Mouse (Mus musculus) gastrocnemius, adult 8-10 months (tissue): ENCODE data around the gene Ackr1. TPM values are rescaled to one million over a fixed set of nuclear protein-coding genes. Genes with fewer than 3 reads are reported as not detected.

Source experiments
- total RNA-seq, 4 experiments: library from RNA; stranded (reverse); gene quantifications; 2 replicates each; pipeline ENCODE4 v1.2.4; 2022

Gene Ackr1
- total RNA-seq, 4 experiments from 2014 or later = 1.3 to 2.9 (median 1.9) TPM

Other genes with a start within 250 kb of the Ackr1 start
- gene Olfr1408, start 196.4 kb downstream of the Ackr1 start, total RNA-seq = not detected
- not detected for gene Olfr1406, start 143.1 kb downstream of the Ackr1 start, total RNA-seq
- not detected for gene Olfr218, start 135.9 kb downstream of the Ackr1 start, total RNA-seq
- not detected for gene Olfr1404, start 121.4 kb downstream of the Ackr1 start, total RNA-seq
- under 1 TPM in 1 of 4 experiments, not detected in 3; 0.29 TPM for gene Fcer1a, start 106.5 kb downstream of the Ackr1 start, total RNA-seq
- not detected for gene Olfr418, start 67.7 kb downstream of the Ackr1 start, total RNA-seq
- not detected for gene Mptx2, start 56.0 kb downstream of the Ackr1 start, total RNA-seq
- under 1 TPM in 1 of 4 experiments, not detected in 3; 0.58 TPM for gene Aim2, start 17.1 kb upstream of the Ackr1 start, total RNA-seq
- gene Cadm3, start 33.9 kb upstream of the Ackr1 start, total RNA-seq = 1 to 10 TPM; 4.2 to 6.8 (median 6.2) TPM
- not detected for gene Ifi206, start 157.3 kb upstream of the Ackr1 start, total RNA-seq
- gene Ifi214, start 202.2 kb upstream of the Ackr1 start, total RNA-seq = not detected